Mouse (Mus musculus) layer of hippocampus, adult 2 months (tissue): ENCODE results near the gene Exosc1. TPM values are rescaled to one million over a fixed set of nuclear protein-coding genes. Genes with fewer than 3 reads are reported as not detected.

Experiments used
- DNase-seq, 2 experiments: peaks; one replicate each; pipeline ENCODE4 v3.0.0; 2022; ENCODE audit warnings: low spot score in 2 of 2
- H3K27ac ChIP-seq: fragments of 200-600 bp; 2 replicates; pipeline ENCODE4 v1.8.1; 2022
- H3K4me3 ChIP-seq: fragments of 200-600 bp; 2 replicates; pipeline ENCODE4 v1.8.1; 2022; ENCODE audit warnings: mild to moderate bottlenecking
- CTCF ChIP-seq: fragments of 200-600 bp; conservative IDR thresholded peaks from 2 replicates; pipeline ENCODE4 v1.8.1; 2022; ENCODE audit warnings: antibody characterized with exemption, mild to moderate bottlenecking, moderate library complexity
- long read RNA-seq, 2 experiments: library from polyadenylated mRNA; stranded (forward); transcript quantifications; one replicate each; pipeline ENCODE4 v2.0.0; 2021; ENCODE audit warnings: borderline mapping rate in 2 of 2
- total RNA-seq, 2 experiments: library from RNA; stranded (reverse); gene quantifications; 2 replicates each; pipeline ENCODE4 v1.2.3; 2021

The Exosc1 gene
- total RNA-seq, result 10 to 100 TPM; 27.6 to 35.4 TPM
- long read RNA-seq, experiment 1, transcript Exosc1-201 (8 exons, 1,018 nt), result major isoform, 13 of 18 reads
- long read RNA-seq, experiment 1, partial matches to known transcripts, result 0 of 18 reads
- long read RNA-seq, experiment 1, other reads (novel, unspliced or antisense), result 5 of 18 reads
- long read RNA-seq, experiment 2, transcript Exosc1-201 (8 exons, 1,018 nt), result major isoform, 21 of 32 reads
- long read RNA-seq, experiment 2, partial matches to known transcripts, result 2 of 32 reads
- long read RNA-seq, experiment 2, other reads (novel, unspliced or antisense), result 9 of 32 reads

- peak within 1 kb of the TSS; percentile 86 for H3K27ac ChIP-seq
Measured at GRCm38 (mm10) chr19:41933179-41934086, at the start of gene Exosc1, which contains the start of gene Zdhhc16. Gene Exosc1, minus strand, starts transcription at chr19:41933423. Gene Zdhhc16, plus strand, starts transcription at chr19:41933480.

DNA sequence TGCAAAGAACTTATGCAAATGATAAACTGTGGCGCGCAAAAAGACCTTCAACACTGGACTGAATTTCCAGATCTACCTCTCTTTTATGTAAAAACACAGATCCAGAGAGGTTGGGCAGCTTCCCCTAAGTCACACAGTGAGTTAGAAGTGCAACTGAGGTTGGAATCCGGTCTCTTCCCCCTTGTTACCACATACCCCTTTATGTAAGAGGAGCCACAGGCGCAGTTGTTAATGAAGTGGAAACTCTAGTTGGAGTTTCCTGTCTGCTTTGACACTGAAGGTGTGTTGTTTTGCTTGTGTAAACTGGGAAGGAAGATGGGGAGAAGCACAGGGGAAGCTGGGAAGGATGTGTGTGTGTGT, 49.5 kb upstream of the Exosc1 start:
- no peak for TF ChIP-seq CTCF

More at GRCm38 (mm10) chr19:41933179-41934086, at the start of gene Exosc1, which contains the start of gene Zdhhc16:
- peak; percentile 99 for DNase-seq
- H3K4me3 ChIP-seq, result peak within 1 kb of the TSS; percentile 84
- TF ChIP-seq CTCF, result peak; percentile 25

DNA sequence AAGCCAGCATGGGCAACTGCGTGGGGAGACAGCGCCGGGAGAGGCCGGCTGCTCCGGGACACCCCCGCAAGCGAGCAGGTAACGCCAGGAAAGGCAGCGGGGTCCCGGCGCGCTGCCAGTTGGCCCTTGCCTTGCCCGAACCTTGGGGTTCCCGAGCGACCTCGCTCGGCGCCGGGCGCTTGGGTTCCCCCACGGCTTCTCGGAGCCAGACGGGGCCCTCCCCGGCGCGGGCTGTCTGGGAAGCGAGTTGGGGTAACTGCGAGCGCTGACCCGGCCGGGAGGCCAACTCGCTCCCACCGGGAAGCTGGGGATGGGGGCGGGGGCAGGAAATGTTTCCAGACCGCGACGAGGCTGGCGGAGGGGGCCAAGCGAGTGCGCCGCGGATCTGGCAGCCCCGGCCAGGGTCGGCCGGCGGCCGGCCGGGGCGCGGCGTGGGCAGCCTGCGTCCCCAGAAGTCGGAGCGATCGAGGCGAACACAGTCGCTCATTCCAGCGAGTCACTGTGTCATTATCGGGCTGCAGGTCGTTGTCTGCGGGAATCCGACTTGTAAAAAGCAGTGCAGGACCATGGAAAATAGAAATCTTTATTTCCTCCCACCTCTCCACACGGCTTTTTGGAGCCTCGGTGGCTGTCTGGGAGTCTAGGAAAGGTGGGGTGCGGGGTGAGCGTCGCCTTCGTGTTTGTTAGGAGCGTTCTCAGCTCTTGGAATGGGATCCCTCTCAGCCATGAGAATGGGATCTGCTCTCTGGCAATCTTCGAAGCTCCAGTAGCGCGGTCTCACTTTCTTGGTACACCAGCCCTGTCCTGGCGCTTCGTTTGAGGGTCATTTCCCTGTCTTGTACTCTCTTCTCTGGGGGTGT, 48.9 kb upstream of the Exosc1 start:
- peak in 1 of 2 experiments; percentile 28 for DNase-seq
- H3K4me3 ChIP-seq, result peak overlapping the region; percentile 93
- no peak for TF ChIP-seq CTCF
- peak overlapping the region; percentile 80 for H3K27ac ChIP-seq

More for the DNA sequence above, 49.5 kb upstream of the Exosc1 start:
- no peak for DNase-seq
- H3K4me3 ChIP-seq, result peak overlapping the region; percentile 93
- peak overlapping the region; percentile 80; the same call in 1 of the 2 replicates for H3K27ac ChIP-seq

GRCm38 (mm10) chr19:41981595-41981927, 48.3 kb upstream of the Exosc1 start, which contains the start of gene Ubtd1:
Gene Ubtd1, plus strand, starts transcription at chr19:41981763.
- TF ChIP-seq CTCF, result no peak
- Histone ChIP-seq H3K27ac (peak within 1 kb of the TSS; percentile 93), H3K4me3 (peak within 1 kb of the TSS; percentile 93)
- no peak for DNase-seq

GRCm38 (mm10) chr19:41980819-41981594, 47.8 kb upstream of the Exosc1 start, which contains the start of gene Mms19:
Gene Mms19, minus strand, starts transcription at chr19:41981157.
- DNase-seq, result peak; percentile 99
- Histone ChIP-seq H3K27ac (peak within 1 kb of the TSS; percentile 93), H3K4me3 (peak within 1 kb of the TSS; percentile 93)
- TF ChIP-seq CTCF, result peak; percentile 36

DNA sequence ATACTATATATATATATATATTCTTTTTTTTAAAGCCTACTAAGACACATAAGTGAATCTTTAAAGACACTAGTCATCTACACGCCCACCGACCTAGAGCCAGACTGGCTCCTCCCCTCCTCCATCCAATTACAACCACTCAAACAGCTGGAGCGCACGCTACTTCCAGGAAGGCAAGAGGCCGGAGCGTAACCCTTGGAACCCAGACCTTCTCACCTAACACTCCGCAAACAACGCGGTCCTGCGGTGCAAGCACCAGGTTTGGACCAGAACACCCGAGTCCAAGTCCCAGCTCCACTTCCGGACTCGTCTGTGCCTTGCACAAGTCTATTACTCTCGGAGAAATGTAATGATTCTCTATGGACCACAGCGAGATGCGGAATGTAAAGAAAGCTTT, 47.2 kb upstream of the Exosc1 start:
- Histone ChIP-seq H3K4me3 (peak overlapping the region; percentile 93), H3K27ac (peak overlapping the region; percentile 93)
- DNase-seq, result no peak
- TF ChIP-seq CTCF, result no peak

- H3K27ac ChIP-seq, result peak overlapping the region; percentile 5
- DNase-seq, result no peak
Measured at GRCm38 (mm10) chr19:41973891-41974794, 40.9 kb upstream of the Exosc1 start.

GRCm38 (mm10) chr19:41969618-41970017, 36.4 kb upstream of the Exosc1 start:
- Histone ChIP-seq H3K4me3 (no peak overlapping the region), H3K27ac (no peak overlapping the region)
- no peak for DNase-seq
- TF ChIP-seq CTCF, result no peak

More at GRCm38 (mm10) chr19:41973891-41974794, 40.9 kb upstream of the Exosc1 start:
- H3K4me3 ChIP-seq, result no peak overlapping the region
- TF ChIP-seq CTCF, result no peak

DNA sequence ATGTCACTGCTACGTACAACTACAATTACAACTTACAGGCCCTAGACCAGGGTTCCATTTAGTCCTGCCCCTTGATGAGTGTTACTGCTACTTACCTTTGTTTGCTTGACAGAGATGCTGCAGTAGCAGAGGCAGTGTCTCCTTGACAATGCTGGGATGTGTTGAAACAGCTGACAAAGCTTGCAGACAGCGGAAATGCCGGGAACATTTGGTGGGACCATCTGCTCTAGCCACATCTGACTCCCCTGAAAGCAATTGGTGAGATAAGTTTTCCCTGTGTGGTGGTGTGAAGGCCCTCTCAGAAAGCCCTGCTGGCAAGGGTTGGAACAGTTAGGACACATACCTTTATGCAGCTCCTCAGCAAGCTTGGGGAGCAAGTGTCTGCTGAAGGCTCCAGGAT, 20.4 kb upstream of the Exosc1 start:
- Histone ChIP-seq H3K4me3 (no peak overlapping the region), H3K27ac (peak overlapping the region; percentile 53; the same call in 1 of the 2 replicates)
- peak; percentile 32 for TF ChIP-seq CTCF
- DNase-seq, result peak; percentile 59 to 67

- no peak overlapping the region for H3K4me3 ChIP-seq
- DNase-seq, result no peak
- peak; percentile 71 for TF ChIP-seq CTCF
- no peak overlapping the region for H3K27ac ChIP-seq
Measured at GRCm38 (mm10) chr19:41952287-41952686, 19.1 kb upstream of the Exosc1 start.

- Histone ChIP-seq H3K4me3 (no peak overlapping the region), H3K27ac (no peak overlapping the region)
- no peak for DNase-seq
- no peak for TF ChIP-seq CTCF
Measured at GRCm38 (mm10) chr19:41943841-41944240, 10.6 kb upstream of the Exosc1 start.
